Mouse (Mus musculus): Measurements from ENCODE around the gene Sdhb.

The Sdhb gene

DNA sequence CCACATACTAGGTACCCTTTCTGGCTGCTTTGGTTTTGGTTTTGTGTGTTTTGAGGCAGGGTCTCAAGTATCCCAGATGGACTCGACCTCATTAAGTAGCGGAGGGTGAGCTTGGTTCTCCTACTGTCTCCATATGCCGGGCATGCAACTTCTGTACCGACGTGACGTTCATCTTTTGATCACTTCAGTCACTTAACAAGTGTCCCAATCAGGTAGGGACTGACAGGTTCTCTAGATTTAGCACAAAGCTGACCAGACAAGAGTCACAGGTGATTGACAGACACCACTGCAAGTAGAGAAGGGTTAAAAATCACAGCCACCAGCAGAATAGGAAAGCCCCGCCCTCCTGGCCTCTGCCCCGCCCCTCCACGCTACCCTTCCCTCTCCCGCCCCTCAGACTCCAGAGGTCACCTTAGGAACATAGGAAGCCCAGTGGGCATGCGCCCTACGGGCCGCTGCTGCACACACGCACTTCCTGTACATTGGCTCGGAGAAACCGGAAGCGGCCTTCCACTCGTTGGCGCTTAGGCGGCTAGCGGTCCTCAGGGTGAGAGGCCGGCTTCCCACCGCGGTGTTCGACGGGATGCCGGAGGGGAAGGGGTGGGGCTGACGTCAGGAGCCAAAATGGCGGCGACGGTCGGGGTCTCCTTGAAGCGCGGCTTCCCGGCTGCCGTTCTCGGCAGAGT is at the start of gene Sdhb:
TSS of gene Sdhb (plus strand) at position 423 of the 686 bp plus-strand sequence.
- peak; percentile 95 for DNase-seq

DNA sequence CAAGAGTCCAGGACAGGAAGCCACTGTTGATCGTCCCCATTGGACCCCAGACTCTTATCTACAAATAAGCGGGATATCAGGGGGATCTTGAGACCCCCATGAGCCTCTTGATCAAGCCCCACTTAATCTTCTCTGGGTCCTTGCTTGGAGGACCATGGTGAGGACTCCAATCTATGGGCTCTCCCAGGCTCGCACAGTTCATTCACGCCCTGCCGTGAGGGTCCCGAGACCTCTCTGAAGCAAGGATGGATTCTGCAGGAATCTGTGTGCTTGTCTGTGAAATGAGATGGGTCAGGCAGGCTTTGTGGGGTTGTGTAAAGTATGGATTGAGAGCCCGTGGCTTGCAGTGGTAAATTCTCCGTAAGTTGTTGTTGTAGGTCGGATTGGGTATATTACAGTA is 49.6 kb upstream of the Sdhb start:
- DNase-seq, result no peak

DNA sequence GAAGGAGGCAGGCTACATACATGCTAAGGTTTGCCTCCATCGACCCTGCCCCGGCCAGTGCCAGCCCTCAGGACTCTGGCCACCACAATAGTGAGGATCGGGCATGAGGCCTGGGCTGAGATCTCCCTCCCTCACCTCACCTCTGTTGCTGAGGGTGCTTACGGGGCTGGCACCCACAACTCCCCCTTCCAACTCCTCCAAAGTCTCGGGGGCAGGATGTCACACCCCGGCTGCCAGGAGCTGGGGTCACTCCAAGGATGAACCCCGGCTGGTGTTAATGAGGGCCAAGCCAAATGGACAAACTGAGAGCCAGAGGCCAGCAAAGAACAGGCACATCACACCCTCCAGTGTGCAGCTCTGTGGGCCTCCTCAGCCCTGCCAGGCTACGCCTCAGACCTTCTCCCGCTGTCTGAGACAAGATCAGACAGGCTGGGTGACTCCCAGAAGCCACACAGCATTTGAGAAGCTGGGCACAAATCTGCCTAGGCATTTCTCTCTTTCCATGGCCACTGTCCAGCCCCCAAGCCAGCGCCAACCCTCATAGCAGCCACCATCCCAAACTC is 48.7 kb upstream of the Sdhb start:
- DNase-seq, result peak; percentile 1

DNA sequence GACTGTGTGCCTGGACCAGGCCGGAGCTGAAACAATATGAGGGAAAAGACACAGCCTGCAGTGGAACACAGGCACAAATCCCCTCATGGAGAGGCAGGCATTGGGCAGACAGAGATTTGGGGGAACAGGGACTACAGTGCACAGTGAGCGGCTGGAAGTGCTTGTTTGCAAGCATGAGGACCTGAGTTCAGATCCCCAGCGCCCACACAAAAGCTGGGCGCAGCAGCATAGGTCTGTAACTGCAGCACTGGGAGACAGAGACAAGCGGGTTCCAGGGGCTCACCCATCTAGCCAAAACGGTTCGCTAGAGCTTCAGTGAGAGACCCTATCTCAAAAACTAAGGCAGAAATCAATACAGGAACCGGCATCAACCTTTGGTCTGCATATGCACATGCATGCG is 47.4 kb upstream of the Sdhb start:
- DNase-seq, result peak; percentile 1

DNA sequence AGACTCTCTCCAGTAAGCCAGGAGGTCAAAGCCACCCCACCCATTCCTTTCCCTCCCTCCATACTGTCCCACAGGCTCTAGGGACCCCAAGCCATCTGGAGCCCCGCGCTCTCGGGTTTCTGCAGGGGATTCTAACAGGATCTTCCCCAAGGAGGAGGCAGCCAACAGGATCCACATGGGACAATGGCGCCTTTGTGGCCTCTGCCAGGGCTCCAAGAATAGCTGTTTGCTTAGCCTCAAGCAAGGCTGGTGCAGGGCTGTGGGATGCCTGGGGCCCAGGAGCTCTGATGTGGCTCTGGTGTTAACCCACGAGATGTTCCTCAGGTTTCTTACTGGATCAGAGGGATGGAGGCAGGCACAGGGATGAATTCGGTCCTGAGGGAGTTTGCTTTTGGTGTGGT is 46.3 kb upstream of the Sdhb start:
- DNase-seq, result peak; percentile 1

DNA sequence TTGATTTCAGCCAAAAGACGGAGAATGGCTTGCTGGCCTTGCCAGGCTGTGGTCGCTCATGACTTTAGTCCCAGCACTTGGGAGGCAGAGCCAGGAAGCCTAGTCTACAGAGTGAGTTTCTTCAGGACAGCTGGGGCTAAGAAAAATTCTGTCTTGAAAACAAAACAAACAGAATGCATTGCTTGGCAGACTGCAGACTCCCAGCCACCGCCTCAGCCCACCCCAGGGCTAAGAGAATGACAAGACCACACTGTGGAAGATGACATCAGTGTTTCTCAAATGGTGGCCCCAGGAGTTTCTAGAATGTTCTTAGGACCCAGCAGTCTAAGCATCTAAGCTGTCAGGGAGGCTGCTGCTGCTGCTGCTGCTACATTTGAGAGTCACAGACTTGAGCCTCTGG is 45.8 kb upstream of the Sdhb start:
- DNase-seq, result peak; percentile 1

DNA sequence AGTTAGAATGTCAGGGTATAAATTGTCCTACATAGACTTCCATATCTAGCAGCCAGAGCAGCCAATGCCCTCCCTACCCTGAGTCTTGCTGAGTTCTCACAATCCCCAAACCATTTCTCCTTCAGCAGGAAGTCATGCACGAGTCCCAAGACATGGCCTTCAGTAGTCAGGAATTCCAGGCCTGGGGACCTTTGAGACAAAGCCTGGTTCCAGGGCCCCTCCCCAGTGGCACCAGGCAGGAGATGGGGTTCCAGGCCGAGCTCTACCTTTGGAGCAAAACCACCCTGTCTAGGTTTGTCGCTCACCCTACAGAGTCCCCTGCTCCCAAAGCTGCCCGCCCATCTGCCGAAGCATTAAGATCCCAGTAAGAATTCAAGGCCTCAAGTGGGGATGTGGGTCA is 44.7 kb upstream of the Sdhb start:
- DNase-seq, result no peak

DNA sequence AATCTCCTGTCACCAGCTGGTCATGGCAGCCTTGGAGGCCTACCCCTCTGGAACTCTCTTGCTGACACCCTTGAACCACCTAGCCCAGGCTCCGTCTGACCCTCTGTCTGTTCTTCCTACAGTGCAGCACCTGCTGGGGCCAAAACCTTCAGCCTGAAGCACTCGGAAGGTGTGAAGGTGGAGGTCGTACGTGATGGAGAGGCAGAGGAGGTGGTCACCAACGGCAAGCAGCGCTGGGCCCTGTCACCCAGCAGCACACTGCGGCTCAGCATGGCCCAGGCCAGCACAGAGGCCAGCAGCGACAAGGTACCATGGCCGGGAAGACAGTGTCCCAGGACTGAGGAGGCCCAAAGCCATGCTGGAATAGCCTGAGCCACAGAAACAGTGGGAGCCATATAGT is 43.6 kb upstream of the Sdhb start:
- peak; percentile 1 for DNase-seq

DNA sequence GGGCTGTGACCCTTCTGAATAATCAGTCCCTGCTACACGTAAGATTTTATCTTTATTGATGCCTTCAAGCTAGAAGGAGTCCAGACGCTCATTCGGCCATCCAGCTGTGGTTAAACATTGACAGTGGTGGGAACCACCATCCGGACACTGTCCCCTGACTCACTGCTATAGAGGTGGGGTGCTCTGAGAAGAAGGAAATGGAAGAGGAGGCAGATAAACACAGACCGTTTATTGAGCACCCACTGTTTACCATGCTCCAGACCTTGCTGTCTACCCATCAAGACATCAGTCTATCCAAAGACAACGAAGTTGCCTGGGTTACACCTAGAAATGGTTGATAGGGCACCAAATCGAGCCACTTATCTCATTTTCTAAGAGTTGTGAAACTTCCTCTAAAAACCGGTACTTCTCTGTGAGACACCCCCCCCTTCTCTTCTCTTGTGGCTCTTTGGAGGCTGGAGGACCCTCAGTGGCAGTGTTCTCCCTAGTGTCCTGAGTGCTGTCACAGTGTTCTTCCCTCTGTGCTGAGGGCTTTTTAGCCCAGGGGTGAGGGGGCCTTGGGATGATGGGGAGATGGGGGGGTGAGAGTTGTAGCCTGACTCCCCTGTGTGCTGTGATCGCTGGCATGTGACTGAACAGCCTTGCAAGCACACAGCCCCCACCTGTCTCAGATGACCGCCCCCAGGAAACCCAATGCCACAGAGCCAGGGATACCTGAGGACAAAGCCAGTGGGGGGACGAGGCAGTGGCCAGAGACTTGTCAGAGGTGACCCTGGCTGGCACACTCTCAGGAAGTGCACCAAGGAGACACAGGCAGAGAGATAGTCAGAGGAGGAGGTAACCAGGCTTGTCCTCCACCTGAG is 40.8 kb upstream of the Sdhb start:
- no peak for DNase-seq

DNA sequence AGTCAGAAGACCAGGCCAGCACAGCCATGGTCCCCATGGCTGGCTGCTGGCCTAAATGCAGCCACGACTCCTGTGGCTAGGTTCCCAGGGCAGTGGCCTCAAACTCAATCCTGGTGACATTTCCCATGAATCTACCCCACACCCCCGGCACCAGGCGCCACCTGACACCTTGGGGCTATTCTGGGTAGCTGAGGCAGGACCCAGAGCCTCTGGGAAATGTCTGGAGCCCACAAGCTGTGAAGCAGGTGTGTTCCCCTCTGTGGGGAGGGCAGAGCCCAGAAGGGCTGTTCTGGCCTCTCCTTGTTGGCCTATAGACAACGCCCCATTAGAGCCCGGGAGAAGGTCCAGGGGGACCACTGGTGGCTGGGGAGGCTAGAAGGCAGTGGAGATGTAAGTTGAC is 38.5 kb upstream of the Sdhb start:
- DNase-seq, result no peak

DNA sequence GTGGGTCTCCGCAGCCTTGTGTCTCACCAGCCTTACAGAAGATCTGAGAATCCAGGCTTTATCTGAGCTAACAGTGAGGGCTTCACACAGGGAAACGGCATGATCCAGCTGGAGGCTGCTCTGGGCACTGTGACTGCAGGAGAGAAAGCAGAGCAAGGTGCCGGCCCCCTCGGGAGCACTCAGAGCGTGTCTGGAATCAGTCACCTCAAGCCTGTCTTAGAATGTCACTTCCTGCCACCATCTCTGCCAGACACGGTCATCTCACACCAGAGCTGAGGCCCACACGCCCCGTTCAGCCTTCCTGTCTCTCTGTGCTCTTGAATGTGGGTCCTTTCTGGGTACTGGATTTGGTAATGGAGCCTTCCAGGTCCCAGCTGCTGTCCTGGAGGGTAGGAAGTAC is 35.4 kb upstream of the Sdhb start:
- no peak for DNase-seq

DNA sequence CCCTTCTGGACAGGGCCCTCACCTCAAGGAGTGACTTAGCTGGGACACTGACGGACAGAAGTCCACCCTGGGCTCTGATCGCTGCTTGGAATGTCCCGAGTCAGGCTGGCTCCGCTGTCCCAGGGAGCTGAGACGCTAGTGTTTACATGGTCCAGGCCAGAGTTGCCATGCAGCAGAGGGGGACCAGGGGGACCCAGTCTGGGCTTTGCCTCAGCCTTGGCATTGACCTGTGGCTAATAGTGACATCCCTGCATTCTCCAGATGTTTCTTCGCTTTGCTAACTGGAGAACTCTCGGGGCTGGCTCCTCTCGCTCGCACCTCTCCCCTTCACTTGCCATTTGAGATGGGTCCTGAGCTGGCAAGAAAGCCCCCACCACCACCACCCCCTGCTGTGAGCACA is 32.7 kb upstream of the Sdhb start:
- DNase-seq, result no peak

DNA sequence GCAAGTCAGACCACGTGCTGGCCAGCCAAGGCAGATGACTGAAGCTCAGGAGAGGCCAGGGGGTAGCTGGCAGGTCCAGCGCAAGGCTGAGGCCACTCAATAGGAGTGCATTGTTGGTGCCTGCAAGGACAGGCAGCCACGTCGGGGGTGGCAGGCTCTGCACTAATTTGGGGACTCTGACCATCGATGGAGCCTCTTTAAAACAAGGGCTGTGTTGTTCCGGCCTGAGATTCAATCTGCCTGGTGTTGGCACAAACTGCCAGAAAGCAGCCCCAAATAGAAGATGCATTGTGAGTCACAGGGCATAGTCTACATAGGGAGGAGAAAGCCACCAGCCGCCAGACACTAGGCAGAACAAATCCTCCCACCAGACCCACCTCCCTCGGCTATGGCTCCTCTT is 31.3 kb upstream of the Sdhb start:
- no peak for DNase-seq

DNA sequence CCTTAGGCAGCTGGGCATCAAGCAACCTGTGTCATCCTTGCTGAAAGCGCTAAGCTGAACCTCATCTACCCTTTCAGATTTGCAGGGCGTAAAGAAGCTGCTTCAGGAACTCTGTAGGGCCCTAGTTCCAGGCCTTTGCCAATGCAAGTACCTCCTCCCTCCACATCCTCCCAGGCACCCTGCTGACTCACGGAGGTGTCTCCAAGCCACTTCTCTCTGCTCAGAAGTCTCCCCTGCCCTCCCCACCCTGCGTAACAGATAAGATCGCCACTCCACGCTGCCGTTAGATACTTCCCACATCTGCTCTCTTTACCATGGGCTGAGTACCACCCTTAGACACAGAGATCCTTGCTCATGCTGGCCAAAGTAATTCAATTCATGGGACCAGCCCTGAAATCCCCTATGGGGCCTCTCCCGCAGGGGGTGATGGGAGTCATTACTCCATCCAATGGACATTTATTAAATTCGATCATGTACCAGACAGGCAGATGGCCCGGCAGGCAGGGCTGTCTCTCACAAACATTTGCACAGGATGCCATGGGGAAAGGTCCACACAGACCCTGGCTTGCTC is 30.0 kb upstream of the Sdhb start:
- peak; percentile 59 for DNase-seq

DNA sequence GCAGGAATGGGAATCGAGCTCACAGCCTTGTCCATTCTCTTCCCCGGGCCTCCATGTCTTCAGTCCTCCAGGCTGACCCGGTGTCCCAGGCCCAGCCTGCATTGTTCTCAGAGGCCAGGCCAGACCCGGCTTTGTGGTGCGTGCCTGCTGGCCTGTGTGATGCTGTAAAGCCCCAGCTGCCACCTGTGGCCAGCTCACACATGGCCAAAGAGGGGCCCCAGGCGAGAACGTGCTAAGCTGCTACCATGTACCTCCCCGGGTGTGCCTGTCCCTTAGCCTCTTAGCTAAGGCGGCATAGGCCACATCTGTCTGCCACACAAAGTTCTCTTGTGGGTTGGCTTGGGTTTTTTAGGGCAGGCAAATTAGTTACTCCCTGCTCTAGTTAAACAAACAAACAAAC is 25.4 kb upstream of the Sdhb start:
- DNase-seq, result no peak

DNA sequence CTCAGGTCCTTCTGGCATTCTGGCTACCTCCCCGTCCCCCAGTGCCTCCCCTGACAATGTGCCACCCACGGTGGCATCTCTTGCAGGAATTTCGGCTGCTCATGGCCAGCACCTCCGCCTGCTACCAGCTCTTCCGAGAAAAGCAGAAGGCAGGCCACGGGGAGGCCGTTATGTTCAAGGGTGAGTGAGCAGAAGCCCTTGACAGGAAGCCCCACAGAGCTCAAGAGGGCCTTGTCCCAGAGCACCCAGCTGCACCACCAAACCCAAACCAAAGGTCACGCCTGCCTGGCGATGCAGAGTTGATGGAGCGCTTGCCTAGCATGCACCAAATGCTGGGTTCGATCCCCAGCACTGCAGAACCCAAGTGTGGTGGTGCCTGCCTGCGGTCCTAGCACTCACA is 16.6 kb upstream of the Sdhb start:
- DNase-seq, result peak; percentile 77

DNA sequence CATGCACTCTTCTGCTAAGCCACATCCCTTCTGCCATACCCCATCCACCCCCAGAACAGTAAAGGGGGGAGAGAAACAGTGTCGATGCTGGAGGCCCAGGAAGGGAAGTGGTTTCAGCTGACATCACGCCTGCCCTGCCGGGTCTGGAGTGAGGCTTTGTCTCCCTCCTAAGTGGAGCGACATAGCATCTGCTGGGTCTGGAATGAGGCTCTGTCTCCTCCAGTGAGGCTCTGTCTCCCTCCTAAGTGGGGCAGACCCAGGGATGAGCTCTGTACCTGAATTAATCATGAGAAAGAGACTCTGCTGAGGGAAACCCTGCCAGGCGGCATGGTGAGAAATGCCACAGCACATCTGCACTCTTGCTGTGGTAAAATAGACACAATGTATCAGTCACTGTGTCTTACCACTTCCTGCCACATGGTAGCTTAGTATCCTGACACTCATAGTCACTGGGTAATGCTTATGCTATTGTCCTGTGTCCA is 16.0 kb upstream of the Sdhb start:
- DNase-seq, result peak; percentile 89

DNA sequence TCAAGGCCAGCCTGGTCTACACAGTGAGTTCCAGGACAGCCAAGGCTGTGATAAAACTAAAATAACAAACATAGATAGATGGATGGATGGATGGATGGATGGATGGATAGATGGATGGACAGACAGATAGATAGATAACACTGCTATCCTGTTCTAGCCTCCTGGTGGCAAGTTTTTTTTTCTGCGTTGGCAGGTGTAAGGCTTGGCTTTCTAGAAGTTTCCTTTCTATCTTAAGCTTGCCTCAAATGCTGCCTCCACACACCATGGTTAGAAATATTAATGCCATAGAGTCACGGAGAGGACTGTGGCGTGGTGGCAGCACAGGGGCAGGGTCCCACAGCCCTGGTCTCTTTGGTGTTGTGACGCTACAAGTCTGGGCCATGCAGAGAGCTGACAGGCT is 15.4 kb upstream of the Sdhb start:
- DNase-seq, result peak; percentile 58

DNA sequence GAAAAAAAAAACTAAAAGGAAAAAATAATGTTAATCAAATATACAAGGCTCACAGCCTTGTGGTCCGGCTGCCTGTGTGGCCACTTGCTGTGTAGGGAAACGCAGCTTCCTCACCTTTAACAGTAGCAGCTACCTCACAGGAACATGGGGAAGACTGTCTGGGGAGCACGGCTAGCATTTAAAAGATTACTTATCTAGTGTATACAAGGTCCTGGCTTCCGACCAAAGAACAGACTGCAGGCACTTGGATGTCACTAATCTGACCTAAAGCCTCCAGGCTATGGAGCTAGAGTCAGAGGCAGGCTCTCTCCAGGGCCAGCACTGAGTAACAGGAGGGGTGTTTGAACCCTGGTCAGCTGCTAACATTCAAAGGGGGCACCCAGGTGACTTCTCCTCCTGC is 15.0 kb upstream of the Sdhb start:
- no peak for DNase-seq

DNA sequence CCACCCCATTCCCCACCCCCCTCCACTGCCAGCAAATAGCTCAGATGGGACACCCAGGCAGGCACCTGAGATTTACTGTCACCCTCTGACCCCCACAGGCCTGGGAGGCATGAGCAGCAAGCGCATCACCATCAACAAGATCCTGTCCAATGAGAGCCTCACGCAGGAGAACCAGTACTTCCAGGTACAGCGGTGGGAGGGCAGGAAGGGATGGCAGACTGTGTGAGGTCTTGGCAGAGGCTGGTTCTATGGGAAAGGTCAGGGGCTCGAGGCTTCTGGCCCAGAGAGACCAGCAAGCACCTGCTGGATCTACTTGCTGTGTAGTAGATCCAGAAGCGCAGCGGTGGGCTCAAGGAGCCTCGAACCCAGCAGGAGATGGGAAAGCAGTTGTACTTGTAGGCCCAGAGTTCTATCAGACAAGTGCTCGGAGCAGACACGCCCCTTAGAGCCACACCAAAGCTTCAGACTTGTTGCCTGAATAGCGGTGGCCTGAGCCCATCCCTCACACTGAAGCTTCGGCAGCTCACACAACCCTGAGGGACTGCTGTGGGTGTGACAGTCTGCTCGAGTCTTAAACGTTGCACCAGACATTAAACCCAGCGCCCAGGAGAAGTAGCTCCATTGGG is 14.3 kb upstream of the Sdhb start:
- DNase-seq, result no peak

DNA sequence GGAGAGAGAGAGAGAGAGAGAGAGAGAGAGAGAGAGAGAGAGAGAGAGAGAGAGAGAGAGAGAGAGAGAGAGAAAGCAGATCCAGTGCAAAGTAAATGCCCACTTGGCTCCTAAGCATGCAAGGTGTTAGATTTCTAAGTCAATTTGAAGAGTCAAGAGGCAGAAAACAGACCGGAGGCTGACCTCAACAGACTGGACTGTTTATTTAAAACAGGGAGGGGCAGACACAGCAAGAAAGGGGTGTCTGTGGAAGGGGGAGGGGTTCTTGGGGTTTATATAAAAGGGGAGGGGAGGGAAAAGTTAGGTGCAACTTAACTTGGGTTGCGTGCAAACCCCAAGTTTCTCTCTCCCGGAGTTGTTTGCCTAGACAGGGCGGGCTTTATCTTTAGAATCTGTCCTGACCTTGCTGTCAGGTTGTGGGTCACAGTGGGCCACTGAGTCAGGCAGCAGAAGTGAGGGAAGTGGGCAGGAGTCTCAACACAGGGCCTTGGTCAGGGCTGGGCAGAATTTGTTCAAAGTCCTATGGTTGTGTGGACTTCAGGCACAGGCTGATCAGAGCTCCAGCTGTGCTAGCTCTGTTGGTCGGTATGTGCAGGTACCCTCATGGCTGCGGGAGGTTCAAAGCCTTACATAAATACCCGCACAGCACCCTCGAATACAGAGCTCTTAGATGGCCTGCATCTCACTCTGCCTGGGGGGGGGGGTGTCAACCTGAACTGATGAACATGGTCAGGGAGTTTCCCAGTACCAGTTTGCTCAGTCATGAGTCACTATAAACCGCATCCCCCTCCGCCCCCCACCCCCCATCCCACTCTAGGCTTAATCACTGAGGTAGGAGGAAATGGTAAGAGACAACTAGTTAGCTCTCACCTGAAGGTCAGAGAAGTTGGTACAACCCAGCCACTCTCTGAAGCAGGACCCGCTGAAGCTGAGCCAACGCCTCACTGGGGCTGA is 13.2 kb upstream of the Sdhb start:
- no peak for DNase-seq

DNA sequence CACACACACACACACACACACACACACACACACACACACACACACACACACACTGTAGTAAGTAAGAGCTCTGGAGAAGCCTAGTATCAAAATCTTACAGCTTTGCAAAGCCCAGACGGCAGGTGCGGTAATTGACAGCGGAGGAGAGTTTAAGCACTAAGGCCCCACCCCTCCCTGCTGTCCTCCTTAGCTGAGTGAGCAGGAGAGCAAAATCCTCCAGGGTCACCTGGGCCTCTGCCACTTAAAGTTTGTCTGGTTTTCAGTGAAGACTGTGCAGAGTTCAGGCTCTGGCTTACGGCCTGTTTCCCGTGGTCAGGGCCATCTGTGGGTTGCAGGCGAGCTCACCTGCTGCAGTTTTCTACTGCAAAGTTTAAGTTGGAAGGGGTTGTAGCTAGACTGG is 12.5 kb upstream of the Sdhb start:
- DNase-seq, result peak; percentile 74
